Mouse (Mus musculus) splenic B cell, adult 2 months (primary cell): ENCODE data around the gene Vmn2r77.
"Not testable (repeated sequence)": the region's sequence is repeated elsewhere in the genome, so short reads cannot be mapped to it uniquely, and the experiment has no call there.

Experiments
- DNase-seq: peaks from one replicate; pipeline ENCODE4 v3.0.0-alpha.2; 2011; ENCODE audit warnings: low read depth, low spot score
- H3K27me3 ChIP-seq: 2 replicates; pipeline ENCODE4 v1.6.1; 2012; ENCODE audit warnings: mild to moderate bottlenecking, low read length, moderate library complexity, mixed read lengths; ENCODE audit not compliant: control insufficient read depth, poor library complexity, insufficient read depth, severe bottlenecking
- H3K36me3 ChIP-seq: 2 replicates; pipeline ENCODE4 v1.6.1; 2012; ENCODE audit warnings: mild to moderate bottlenecking, low read length, moderate library complexity, mixed read lengths; ENCODE audit not compliant: control insufficient read depth, poor library complexity, insufficient read depth, severe bottlenecking

Gene Vmn2r77

DNA sequence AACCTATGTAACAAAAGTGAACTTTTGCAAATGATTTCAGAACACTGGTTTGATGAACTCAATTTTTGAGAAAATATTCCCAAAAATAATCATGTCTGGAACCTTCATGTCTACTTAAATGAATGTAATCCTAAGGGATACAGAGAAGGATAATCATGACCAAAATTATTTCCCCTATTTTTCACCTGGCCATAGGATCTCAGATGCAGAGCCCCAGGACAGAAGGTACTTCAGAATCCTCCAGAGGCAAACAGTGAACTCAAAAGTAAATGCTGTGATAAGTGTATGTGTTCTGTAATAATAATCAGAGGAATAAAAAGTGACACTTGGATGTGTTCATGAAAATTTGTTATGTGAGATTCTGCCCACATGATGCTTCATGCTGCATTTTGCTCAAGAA, at the start of gene Vmn2r77:
Gene Vmn2r77 (plus strand): TSS at position 301 of the 400 bp plus-strand sequence.
- Histone ChIP-seq H3K36me3 (no peaks in the 10 kb centered on the region), H3K27me3 (no peaks in the 10 kb centered on the region)
- DNase-seq, result no peak

DNA sequence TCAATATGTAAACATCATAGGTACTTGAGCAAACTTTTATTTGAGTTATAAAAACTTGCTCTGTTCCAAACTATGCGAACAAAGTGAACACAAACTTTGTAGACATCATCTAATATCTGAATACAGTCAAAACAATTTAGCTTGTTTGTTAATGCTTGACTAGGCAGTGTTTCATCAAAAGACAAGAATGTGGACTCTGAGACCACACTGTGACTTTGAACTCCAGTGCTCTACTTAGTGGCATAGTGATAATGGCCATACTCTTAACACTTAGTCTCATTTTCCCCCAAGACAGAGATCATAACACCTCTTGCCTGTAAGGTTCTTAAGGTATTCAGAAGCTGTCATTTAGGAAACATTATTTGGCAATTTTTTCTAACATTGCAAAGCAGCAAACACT, 34.1 kb upstream of the Vmn2r77 start:
- H3K27me3 ChIP-seq, result no peaks in the 10 kb centered on the region
- H3K36me3 ChIP-seq, result no peaks in the 10 kb centered on the region
- DNase-seq, result no peak

DNA sequence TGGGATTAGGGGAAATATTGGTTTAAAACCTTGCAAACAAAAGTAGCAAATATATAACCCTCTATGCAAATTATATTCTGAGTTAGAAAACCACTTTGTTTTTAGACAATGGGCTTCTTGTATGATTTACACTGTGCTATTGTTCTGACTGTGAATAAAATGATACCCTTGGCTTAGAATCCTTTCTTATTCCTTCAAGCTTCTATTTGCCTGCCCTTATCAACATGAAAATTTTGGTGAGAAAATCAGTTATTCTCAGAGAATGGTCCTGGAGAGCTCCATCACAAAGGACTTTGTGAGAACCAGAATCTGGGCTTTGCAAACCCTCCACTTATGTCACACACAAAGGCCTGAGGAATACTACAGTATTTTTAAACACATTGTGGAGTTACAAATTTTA, 30.2 kb upstream of the Vmn2r77 start:
- DNase-seq, result no peak
- no peaks in the 10 kb centered on the region for H3K36me3 ChIP-seq
- no peaks in the 10 kb centered on the region for H3K27me3 ChIP-seq

DNA sequence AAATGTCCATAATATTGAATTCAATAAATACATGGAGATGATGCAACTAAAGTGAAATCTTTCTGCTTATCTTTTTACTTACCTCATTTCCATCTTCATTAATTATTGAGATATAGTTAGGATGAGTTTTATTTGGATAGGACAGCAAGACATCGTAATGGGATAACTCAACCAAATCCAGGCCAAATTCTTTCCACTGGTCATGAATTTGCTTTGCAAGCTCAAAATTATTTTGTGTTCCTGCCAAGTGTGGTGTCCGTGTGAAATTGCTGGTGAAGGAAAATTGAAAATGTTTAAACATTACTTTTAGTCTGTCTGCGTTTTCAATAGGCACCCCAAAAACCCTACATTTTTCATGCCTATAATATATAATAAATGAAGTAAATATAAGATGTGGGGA, 23.2 kb upstream of the Vmn2r77 start:
- Histone ChIP-seq H3K36me3 (no peaks in the 10 kb centered on the region), H3K27me3 (no peaks in the 10 kb centered on the region)
- DNase-seq, result no peak

DNA sequence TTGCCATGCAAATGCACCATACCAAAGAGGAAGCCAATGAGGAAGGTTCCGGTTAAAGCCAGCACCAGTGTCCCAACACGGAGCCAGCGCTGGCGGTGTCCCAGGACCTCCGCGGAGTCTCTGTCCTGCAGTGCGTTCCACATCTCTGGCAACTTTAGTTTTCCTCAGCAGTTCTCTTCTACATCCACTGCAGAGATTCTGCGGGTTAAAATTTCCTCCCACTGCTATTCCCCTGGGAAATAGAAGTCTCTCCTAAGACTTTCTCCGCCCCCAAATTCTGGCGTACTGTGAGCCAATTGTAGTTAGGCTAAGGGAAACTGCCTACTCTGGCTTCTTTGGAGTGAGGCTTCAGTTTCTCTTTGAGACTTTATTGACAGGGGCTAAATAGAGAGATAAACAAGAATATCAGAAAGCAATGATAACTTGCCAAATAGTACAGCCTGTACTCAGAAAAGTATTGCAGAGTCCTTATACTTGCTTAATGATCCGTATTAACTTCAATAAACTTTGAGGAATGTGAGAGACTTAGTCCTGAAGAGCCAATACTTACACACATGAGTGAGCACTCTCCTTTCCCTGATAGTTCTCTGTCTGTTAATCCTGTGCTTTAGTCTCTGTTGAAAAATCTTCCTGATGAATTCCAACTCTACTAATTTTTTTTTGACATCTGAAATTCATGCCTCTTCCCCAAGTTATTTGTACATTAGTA, 19.1 kb upstream of the Vmn2r77 start, which contains the start of gene Folh1:
Gene Folh1 (minus strand): TSS at position 327 of the 709 bp plus-strand sequence.
- Histone ChIP-seq H3K27me3 (no peaks in the 10 kb centered on the region), H3K36me3 (no peaks in the 10 kb centered on the region)
- DNase-seq, result no peak

DNA sequence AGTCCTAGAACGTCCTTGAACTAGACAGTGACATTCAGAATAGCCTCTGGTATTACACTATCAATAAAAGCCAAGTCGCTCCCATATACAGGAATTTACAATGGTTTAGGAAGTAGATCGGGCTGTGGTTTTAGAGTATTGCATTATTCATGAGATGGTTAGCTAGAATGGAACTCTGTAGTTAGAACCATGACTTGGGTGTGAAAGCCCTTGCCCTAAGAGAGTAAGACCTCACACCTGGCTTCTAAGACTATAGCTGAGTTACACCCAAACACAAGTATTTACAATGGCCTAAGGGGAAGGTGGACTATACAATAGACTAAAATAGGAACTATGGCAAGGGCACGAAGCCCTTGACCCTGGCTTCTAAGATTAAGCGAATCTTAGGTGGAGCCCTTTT, 20.4 kb downstream of the Vmn2r77 start:
- not testable (repeated sequence) for H3K36me3 ChIP-seq, DNase-seq, H3K27me3 ChIP-seq

DNA sequence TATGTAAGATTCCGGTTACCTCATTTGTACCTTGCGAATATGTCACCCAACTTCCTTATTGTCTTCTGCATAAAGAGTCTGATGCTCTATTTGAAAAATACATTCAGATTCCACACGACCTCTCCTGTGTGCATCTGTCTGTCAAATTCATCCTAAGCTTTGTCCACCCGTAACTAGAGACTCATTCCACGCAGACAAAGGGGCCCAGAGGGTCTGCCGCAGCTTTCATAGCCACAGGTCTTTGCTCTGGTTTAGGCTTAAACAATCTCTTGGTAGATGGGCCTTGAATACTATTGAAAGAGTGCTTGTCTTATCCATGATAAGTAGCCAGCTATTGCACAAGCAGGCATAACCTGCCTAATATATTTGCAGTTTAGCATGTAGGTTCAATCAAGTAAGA, 20.9 kb downstream of the Vmn2r77 start:
- H3K27me3 ChIP-seq, DNase-seq, H3K36me3 ChIP-seq: not testable (repeated sequence)

DNA sequence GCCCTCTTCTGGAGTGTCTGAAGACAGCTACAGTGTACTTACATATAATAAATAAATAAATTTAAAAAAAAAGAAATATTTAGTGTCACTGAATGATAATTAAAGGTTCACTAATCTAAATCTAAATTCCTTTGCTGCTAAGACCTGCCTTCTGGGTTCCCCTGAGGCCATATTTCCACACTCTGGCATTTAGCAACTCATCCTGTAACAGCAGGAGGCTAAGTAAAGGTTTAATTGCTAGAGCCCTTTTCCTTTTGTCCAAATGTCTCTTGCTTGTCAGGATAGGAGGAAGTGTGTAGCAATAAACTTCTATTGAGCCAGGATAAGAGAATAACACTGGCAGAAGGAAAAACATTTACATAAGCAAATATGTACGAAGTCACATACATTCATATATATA, 21.6 kb downstream of the Vmn2r77 start:
- H3K36me3 ChIP-seq, result no peaks in the 10 kb centered on the region
- H3K27me3 ChIP-seq, result no peaks in the 10 kb centered on the region
- no peak for DNase-seq
